Mouse (Mus musculus): ENCODE measurements around the gene Des.
A peak's percentile ranks its signal among the peaks of the same experiment; 100 is the strongest.

DNA sequence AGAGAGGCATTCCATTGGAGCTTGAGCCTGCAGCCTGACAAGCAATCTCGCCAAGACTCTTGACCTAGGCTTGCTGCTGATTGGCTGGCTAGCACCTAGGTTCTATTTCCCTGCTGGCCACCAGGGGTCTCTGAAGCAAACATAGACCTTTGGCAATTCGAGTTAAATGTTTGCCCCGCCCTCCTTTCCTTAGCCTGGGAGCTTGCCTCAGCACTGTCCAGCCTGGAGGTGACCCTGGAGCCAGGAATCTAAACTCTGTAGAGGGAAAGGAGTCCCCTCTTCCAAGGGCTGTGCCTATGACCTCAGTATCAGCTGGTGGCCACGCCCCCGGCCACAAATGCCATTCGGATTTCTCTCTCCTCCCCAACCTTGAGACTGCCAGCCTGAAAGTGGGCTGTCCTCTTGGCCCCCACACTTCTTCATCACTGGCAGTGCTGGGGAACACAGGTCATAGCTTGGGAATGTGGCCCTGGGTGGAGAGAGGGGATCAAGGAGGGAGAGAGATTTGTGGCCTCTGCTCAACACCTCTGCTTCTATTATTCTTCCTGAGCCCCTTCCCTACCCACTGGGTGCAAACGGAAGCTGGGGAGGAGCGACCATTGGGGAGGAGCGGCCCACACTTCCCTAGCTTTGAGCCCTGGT, 38.8 kb downstream of the Des start:
- TF ChIP-seq POLR2A (IDR thresholded peaks at IDR 0.05; ENCODE audit: extremely low read depth, insufficient read depth, low read length) (no peak), CTCF (IDR thresholded peaks at IDR 0.05; ENCODE audit: low read depth, low read length) (peak; percentile 53)

Measured in liver, adult 2 months (tissue).